Mouse (Mus musculus): ENCODE measurements around the gene Ankrd40.
A peak's percentile ranks its signal among the peaks of the same experiment; 100 is the strongest.

- TF ChIP-seq KAT2A (IDR thresholded peaks at IDR 0.05; ENCODE audit: insufficient replicate concordance, low read length) (no peak), POLR2AphosphoS2 (IDR thresholded peaks at IDR 0.05; ENCODE audit: low read depth, low read length) (no peak), POLR2A (IDR thresholded peaks at IDR 0.05; ENCODE audit: low read depth, low read length) (no peak), BHLHE40 (IDR thresholded peaks at IDR 0.05; ENCODE audit: low read depth, low read length) (no peak), IRF4 (IDR thresholded peaks at IDR 0.05; ENCODE audit: low read depth, low read length) (no peak), CTCF (conservative IDR thresholded peaks at IDR 0.05 in 1 of 2, IDR thresholded peaks at IDR 0.05 in 1 of 2; ENCODE audit: low read depth in 2 of 2, low read length in 2 of 2) (peak in 1 of 2 experiments; percentile 54; a peak in 2 of 4 replicates), NELFE (IDR thresholded peaks at IDR 0.05; ENCODE audit: low read depth, low read length) (no peak), NRF1 (IDR thresholded peaks at IDR 0.05; ENCODE audit: low read depth, low read length) (no peak), ZC3H11A (IDR thresholded peaks at IDR 0.05; ENCODE audit: low read depth, low read length) (peak; percentile 10; the same call in 1 of the 2 replicates)
Observed at GRCm38 (mm10) chr11:94349839-94350238, 22.0 kb downstream of the Ankrd40 start.
